Mouse (Mus musculus): ENCODE measurements around the gene Kcnk4. TPM values are rescaled to one million over a fixed set of nuclear protein-coding genes. Genes with fewer than 3 reads are reported as not detected.
"Not testable (repeated sequence)": the region's sequence is repeated elsewhere in the genome, so short reads cannot be mapped to it uniquely, and the experiment has no call there.

The Kcnk4 gene
- total RNA-seq, 2 experiments from 2014 or later = 33.2 to 40.7 TPM

DNA sequence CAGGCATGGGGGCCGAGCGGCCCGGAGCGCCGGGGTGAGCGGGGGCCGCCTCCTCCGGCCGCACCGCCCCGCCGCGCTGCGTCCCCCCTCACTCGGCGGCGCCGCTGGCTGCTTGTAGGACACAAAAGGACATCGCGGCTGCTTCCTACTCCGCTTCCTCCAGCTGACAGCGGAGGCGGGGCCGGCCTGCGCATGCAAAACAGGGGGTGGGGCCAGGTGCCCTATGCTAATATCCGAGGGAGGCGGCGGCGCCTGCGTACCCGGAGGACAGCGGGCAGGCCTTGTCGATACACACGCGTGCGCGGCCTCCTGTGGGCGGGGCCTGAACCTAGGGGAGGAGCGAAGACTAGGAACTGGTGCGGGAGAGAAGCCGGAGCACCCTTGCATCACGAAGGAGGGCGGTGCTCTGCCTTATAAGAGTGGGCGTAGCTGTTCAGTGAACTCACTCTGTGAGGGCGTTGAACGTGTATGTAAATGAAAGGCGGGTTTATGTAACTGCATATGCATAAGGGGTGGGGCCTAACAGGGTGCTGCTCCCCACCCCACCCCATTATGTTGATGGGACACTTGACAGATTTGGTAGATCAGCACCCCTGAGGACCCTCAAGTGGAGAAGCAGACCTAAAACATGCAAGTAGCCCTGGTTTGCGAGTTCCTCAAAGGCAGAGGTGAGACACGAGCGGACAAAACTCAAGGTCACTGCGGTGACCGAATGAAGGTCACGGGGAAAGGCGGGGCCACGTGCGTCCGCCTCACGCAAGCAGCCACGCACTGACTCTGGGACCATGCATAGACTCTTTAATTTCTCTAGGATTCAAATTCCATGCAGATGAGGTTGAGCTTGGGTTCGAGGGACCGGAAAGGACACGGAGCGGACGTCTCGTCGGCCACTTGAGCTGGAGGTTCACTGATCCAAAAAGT is 12.4 kb downstream of the Kcnk4 start, which contains the start of gene Esrra:
Gene Esrra, minus strand, starts transcription at position 167 of the 921 bp plus-strand sequence.
- intact Hi-C loops (cut with DNase I) = loop anchor here (2.0 kb wide), 1 partner anchor 57 kb away; no protein-coding TSS in a partner anchor

DNA sequence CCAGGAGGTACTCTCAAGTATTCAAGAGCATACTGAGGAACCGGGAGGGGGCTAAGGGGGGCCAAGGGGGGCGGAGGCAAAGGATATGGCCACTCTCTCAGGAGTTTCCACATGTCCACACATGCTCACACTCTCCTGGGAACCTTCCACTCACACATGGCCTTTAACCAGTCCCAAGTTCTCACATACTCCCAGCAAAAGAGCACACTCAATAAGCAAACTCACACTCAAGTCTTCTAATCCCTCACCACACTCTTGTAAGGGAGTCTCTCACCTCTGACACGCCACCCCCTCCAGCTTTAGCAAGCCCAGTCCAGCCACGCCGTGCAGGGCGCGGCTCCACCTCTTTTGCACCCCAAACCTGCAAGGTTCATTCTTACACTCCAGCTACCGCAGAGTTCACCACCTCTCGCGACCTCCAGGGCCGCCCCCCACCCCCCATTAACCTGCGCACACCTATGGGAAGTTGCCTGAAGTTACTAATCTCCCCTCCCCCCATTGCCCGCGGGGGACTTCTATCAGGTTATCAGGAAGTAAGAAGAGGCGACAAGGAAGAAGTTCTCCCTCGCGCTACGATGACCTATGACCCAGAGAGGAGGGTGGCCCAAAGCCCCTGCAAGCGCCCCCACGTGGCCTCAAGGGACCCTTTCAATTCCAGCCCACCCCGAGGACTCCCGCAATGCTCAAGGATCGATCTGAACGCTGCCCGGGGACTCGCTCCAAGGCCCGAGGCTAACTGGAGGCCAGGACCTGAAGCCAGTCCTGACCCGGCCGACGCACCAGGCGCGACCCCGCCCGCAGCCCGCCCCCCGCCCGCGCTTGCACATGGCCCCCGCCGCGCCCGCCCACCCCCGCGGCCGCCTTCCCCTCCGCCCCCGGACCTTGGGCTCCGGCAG is 13.3 kb downstream of the Kcnk4 start:
- intact Hi-C loops (cut with DNase I) = no loop called here
- peak; percentile 43 to 50 for DNase-seq (ENCODE audit: low spot score in 2 of 2)

More for the DNA sequence above, 12.4 kb downstream of the Kcnk4 start, which contains the start of gene Esrra:
- peak; percentile 100 for DNase-seq (ENCODE audit: low spot score in 2 of 2)

DNA sequence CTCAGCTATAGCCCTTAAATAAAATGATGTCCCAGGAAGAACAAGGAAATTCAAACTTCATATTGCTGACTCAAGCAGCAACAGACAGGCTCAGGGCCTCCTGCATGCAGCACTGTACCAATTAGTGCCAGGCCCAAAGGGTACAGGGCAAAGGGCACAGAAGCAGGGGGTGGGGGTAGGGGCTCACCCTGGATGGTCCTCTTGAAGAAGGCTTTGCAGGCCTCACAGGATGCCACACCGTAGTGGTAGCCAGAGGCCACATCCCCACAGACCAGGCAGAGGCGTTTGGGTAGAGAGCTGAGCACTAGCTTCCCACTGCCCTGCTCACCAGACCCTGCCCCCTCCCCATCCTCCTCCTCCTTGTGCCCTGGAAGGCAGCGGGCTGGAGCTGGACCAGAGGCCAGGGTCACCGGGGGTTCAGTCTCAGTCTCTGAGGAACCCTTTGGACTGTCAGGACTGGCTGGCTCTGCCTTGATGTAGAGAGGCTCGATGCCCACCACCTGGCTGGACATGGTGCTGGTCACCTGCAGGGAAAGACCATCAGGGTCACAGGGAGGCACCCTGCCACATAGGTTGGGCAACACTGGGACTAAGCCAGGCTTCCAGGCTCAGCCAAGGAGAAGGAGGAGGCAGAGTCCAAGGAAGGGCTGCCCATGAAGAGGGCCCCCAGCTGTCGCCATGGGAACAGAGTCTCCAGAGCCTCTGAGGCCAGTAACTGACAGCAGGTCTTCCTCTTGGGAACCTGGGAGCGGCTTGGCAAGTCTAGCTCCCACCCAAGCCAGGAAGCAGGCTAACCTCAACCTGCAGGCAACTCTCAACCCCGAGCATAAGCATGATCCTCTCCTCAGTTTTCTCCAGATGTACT is 14.2 kb downstream of the Kcnk4 start:
- intact Hi-C loops (cut with DNase I) = no loop called here
- peak in 1 of 2 experiments; percentile 41 for DNase-seq (ENCODE audit: low spot score in 2 of 2)

DNA sequence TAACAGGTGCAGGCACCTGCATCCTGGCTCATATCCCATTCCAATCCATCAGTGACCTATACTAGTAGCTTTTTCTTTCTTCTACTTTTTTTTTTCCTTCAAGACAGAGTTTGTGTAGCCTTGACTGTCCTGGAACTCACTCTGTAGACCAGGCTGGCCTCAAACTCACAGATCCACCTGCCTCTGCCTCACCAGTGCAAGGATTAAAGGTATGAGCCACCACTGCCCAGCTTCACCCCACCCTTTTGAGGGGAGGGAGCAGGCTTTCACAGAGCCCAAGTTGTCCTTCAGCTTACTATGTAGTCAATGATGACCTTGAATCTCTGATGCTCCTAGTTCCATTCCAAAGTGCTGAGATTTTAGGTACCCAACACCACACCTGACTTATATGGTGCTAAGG is 14.9 kb downstream of the Kcnk4 start:
- DNase-seq (ENCODE audit: low spot score in 2 of 2) = no peak
- intact Hi-C loops (cut with DNase I) = no loop called here

DNA sequence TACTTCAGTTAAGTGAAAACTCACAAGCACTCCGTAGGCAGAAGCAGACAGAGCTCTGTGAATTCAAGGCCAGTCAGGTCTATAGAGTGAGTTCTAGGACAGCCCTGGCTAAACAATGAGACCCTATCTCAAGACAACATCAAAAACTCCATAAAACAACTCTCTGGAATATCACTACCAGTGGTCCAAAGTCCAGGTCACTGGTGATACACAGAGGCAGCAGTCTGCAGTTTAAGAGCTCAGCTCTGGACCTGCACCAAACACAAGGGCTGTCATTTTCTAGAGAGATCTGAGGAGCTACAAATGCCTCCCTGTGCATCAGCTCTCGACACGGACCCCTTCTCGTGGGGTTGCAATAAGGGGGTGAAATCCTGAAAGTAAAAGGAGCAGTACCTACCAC is 16.0 kb downstream of the Kcnk4 start:
- no peak for DNase-seq (ENCODE audit: low spot score in 2 of 2)
- intact Hi-C loops (cut with DNase I) = no loop called here

DNA sequence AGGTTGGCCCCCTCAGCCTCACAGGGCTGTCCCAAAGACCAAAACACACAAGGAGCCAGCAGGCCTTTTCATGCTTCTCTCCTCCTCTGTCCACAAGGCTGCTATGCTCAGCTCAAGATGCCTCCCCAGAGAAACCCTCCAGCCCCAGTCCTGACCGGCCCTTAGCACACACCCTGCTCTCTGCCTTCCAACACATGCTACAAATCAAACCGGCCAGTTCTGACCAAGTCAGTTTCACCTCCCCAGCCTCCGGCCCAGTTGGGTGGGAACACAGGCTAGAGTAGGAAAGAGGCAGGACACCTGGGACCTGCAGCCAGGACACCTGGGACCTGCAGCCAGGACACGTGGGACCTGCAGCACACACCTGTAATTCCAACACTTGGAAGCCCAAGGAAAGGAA is 17.8 kb downstream of the Kcnk4 start:
- intact Hi-C loops (cut with DNase I) = no loop called here
- DNase-seq (ENCODE audit: low spot score in 2 of 2) = no peak

DNA sequence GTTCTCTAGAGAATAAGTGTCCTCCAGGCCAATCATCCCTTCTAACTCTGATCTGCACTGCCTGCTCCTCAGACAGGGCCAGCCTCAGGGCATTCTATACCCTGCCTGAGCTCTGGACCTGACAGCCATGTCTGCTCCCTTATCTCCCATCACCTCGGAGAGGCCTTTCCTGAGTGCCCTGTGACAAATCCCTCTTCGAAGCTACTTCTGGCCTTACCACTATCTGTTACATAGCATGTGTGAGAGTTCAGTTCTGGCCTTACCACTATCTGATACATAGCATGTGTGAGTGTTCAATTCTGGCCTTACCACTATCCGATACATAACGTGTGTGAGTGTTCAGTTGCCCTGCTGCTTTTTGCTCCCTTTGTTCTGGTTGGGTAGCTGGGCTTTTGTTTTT is 19.0 kb downstream of the Kcnk4 start:
- intact Hi-C loops (cut with DNase I) = no loop called here

DNA sequence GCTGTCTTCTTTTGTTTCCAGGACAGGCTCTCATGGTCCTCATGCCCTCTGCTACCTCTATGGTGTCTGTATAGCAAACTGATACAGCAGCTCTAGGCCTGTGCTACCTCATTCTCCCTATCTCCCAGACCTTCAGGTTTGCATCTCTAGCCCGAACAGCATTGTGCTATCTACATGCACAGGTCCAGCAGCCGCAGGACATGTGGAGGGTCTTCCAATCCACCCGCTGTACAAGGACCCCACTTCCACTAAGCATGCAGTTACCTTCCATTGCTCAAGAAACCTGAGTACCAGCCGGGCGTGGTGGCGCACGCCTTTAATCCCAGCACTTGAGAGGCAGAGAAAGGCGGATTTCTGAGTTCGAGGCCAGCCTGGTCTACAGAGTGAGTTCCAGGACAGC is 19.8 kb downstream of the Kcnk4 start:
- intact Hi-C loops (cut with DNase I) = no loop called here
- DNase-seq (ENCODE audit: low spot score in 2 of 2) = no peak

More for the DNA sequence above, 19.0 kb downstream of the Kcnk4 start:
- no peak for DNase-seq (ENCODE audit: low spot score in 2 of 2)

DNA sequence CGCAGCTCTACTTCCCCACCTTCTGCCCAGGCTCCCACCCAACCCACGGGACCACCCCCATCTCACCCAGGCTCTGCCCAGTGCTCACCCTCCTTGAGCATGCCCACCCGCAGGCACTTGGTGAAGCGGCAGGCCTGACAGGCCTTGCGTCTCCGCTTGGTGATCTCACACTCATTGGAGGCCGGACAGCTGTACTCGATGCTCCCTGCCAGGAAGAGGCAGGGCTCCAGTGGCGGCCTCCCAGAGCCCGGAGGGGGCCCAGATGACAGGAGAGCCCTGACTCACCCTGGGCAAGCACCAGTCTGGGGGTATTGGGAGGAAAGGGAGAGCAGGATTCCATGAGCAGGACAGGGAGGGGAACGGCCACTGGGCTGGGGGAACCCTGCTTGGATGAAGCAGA is 20.3 kb downstream of the Kcnk4 start:
- intact Hi-C loops (cut with DNase I) = no loop called here
- no peak for DNase-seq (ENCODE audit: low spot score in 2 of 2)

DNA sequence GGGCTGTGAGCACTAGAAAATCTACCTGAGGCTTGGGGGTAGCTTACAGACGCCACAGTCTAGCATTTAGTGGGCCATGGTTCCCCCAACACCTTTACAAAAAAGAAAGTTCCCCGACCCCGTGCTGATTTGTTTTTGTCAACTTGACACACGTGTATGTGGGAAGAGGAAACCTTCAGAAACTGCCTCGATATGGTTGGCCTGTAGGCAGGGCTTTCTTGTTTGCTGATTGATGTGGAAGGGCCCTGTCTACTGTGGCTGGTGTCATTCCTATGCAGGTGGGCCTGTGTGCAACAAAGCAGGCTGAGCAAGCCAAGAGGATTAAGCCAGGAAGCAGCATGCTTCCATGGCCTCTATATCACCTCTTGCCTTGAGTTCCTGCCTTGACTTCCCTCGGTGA is 21.3 kb downstream of the Kcnk4 start:
- intact Hi-C loops (cut with DNase I) = no loop called here
- DNase-seq (ENCODE audit: low spot score in 2 of 2) = no peak

DNA sequence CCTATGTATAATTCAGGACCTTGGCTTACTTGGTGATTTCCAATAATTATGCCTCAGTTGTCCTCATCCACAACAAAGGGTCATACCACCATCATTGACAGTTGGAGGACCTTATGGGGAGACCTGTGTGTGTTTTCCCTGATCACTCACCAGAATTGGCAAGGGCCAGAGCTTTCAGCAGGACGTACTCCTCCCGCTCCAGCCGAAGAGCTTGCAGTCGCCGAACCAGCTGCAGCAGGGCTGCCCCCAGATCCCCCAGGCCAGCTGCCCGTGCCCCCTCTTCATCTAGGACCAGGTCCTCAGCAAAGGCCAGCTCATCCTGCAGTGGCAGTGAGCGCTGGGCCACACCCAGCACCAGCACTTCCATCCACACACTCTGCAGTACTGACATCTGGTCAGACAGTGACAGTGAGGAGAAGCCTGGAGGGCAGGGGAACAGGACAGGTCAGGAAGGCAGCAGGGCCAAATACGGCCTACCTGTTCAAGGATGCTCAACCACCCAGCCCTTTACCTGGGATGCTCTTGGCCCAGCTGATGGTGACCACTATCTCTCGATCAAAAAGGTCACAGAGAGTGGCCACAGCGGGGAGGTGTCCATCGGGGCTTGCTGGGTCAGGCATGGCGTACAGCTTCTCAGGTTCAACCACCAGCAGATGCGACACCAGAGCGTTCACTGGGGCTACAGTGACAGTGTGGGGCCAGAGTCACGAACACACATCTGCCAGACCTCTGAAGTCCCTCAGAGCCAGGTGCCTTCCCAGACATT is 21.9 kb downstream of the Kcnk4 start:
- no peak for DNase-seq (ENCODE audit: low spot score in 2 of 2)
- intact Hi-C loops (cut with DNase I) = no loop called here

DNA sequence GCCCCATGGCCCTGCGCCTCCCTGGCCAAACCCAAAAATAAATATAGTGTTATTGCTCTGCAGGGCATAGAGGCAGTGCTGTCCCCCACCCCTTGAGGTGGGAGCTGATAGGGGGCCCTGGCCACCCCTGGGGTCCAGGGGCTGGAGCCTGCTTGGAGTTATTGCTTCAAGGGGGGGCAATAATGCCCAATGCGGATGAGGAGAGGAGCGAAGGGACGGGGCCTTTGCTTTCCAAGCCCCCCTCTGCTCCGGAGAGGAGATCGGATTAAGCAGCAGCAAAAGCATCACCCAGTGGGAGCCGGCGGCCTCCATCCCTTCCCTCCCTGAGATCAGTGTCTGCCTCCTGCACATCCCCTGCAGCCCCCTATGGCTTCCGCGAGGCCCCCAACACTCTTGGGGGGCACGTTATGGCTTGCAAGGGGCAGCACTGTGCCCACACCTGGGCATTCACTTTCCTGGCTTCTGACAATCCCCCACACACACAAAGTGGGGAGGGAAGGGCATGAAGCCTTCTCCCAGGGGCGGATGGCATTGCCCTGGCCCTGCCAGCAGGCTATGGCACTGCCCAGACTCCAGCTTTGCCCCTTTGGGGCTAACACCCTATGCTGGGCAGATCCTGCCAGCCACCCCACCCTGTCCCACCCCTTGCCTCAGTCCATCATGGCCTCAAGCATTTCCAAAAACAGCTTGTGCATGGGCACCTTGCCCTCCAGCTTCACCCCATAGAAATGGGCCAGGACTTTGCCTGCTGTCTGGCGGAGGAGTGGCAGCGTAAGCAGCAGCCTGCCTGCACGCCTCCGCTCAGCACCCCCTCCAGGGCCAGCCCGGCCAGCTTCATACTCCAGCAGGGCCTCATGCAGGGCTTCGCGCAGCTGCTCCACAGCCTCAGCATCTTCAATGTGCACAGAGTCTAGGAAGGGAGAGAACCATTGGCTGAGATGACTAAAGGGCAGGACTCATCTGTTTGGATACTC is 22.9 kb downstream of the Kcnk4 start:
- DNase-seq (ENCODE audit: low spot score in 2 of 2) = no peak

DNA sequence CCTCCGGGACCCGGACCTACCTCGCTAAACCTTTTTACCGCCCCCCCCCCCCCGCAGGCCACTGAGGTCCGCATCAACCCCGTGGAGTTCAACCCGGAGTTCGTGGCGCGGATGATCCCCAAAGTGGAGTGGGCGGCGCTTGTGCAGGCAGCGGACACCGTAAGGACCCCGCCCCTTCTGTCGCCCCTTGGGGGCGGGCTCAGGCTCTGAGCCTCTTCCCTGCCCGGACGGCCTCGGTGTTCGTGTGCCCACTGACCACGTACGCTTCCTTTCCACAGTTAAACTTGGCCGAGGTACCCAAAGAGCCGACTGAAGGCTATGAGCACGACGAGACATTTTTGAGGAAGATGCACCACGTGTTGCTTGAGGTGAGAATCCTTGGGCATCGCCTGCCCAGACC is 24.0 kb downstream of the Kcnk4 start:
- intact Hi-C loops (cut with DNase I); DNase-seq (ENCODE audit: low spot score in 2 of 2): not testable (repeated sequence)

More for the DNA sequence above, 22.9 kb downstream of the Kcnk4 start:
- intact Hi-C loops (cut with DNase I) = no loop called here

DNA sequence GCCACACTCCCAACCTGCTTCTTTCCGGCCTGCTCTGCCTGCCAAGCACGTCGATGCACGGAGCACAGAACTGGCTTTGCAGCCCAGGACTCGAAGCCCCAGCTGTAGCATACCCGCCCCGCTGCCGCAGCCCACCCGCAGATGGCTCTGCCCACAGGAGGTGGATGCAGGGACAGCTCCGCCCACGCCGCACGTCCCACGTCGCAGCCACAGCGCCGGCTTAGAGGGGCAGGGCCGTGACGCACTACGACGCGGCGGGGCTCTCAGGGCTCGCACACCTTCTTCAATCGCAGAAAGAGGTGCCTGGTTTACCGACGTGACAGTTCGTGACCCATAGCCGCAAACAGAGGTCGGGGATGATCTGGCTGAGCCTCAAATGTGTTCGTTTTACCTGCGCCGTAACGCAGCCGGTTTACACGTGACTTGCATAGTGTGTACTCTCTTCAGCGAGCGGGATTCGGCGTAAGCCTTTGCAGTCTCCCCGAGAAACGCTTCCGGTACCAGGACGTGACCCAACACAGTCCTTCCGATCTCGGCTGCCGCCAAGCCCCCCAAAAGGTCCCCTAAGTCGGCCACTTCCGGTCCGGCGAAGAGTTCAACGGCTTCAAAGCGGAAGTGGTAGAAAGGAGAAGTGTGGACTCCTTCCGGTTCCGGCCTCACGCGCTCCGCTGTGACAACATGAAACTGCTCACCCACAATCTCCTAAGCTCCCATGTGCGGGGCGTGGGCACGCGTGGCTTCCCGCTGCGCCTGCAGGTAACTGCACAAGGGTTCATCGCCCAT is 24.6 kb downstream of the Kcnk4 start, which contains the start of the genes Trmt112 and Prdx5:
Gene Trmt112, plus strand, starts transcription at position 192 of the 783 bp plus-strand sequence.
Gene Prdx5, minus strand, starts transcription at position 600 of the 783 bp plus-strand sequence.
- intact Hi-C loops (cut with DNase I) = loop anchor here (5.0 kb wide), 3 partner anchors 37 to 422 kb away; partner anchors contain the start of gene Ccdc88b
- DNase-seq (ENCODE audit: low spot score in 2 of 2) = peak; percentile 94 to 98

DNA sequence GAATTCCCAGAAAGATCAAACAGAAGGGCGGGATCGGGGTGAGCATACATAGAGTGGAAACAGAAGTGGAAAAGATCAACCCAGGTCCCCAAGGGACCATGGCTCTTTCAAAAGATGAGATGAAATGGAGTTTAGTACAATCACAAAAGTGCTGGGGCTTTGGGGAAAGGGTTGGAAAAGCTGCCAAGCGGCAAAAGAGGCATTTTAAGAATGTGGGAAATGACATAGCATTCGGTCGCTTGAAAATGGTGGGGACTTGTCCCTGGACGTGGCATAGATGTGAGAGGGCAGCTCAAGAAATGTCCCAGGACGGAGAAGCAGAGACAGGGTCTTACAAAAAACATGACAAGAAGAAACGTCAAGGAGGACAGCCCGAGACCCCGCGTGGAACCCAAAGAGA is 25.3 kb downstream of the Kcnk4 start:
- intact Hi-C loops (cut with DNase I) = loop anchor here (5.0 kb wide), 3 partner anchors 37 to 422 kb away; partner anchors contain the start of gene Ccdc88b
- DNase-seq (ENCODE audit: low spot score in 2 of 2) = no peak

DNA sequence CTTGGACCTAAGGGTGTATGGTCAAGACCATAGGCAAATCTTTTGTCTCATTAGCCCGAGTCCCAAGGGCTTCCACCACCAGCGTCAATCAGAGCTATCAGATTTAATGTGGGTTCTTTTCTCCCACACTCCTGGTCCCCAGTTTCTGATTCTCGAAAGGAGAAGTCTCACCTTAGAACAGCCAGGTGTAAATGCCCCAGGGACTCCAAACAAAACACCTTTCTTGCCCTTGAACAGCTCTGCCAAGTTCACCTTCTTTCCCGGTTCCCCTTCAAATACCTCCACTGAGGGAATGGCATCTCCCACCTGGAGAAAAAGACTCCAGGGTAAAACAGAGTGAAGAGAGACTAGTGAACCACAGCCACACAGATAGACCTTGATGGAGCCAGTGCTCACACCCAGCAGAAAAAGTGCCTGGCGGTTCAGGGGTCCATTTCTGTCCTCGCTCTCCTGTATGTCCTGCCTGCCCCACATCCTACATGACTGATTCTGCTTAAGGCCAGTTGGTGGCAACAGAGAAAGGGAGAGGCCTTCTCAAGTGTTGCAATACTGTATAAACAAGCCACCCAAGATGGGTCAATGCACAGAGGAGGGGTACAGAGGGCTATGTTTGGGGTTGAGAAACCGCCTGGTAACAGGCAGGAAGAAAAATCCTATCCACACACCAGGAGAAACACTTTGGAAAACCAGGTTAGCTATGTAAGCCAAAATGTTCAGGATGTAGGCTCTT is 26.3 kb downstream of the Kcnk4 start:
- intact Hi-C loops (cut with DNase I) = loop anchor here (5.0 kb wide), 3 partner anchors 36 to 421 kb away; partner anchors contain the start of gene Ccdc88b
- DNase-seq (ENCODE audit: low spot score in 2 of 2) = no peak

All from left cerebral cortex, postnatal 25 days (tissue).